Mouse (Mus musculus) adrenal gland, postnatal 25 days (tissue): ENCODE measurements around the gene Mrpl10. TPM values are rescaled to one million over a fixed set of nuclear protein-coding genes. Genes with fewer than 3 reads are reported as not detected.

Experiments
- DNase-seq: peaks from one replicate; pipeline ENCODE4 v3.0.0; 2021; ENCODE audit warnings: mixed read lengths
- microRNA-seq, 2 experiments: library from miRNA; unstranded; fragments of <30 nt; microRNA quantifications; one replicate each; pipeline ENCODE4 v1.2.0; 2021
- total RNA-seq: library from RNA; stranded (reverse); gene quantifications from 2 replicates; pipeline ENCODE4 v1.2.3, GENCODE M21; 2021

The Mrpl10 gene
- total RNA-seq, 1 experiment from 2014 or later = 129 TPM

DNA sequence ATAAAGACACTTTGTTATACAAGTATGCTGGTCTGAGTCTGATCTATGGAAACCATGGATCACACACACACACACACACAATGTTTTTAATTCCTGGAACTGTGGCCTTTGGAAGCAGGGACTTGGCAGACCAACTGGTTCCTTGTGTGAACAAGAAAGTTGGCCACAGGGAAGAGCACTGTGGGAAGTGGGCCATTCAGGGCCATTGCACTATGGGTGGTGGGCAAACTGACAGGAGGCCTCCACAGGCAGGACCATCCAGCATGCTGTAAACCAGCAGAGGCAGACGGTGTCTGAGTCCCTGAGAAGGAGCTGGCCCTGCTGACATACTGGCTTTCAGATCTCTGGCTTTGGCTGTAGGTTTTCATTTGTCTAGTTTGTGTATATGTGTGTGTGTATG lies 28.0 kb downstream of the Mrpl10 start:
- no peak for DNase-seq

DNA sequence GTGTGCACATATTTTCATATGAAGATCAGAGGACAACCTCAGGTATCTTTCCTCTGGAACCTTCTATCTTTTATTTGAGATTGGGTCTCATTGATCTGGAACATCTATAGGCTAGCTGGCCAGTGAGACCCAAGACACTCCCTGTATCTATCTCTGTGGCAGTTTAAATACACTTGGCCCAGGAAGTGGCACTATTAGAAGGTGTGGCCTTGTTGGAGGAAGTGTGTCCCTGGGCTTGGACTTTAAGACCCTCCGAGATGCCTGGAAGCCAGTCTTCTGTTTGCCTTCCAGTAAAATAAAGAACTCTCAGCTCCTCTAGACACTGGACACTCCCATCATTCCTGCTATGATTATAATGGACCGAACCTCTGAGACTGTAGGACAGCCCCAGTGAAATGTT lies 28.4 kb downstream of the Mrpl10 start:
- DNase-seq = no peak

DNA sequence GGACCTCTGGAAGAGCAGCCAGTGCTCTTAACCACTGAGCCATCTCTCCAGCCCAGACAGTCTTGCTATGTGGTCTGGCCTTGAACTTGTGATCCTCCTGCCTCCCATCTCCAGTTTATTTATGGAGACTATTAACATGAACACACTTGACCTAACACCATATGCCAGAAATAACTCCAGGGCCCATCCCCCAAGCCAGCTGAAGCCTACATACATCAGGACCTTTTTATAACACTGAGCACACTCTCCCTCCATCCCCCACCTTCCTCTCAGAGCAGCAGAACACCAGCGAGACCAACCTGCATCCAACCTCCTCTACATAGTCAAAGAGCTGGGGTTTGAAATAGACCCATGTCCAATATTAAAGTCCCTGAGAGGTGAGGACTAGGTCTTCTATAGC lies 29.8 kb downstream of the Mrpl10 start:
- no peak for DNase-seq

DNA sequence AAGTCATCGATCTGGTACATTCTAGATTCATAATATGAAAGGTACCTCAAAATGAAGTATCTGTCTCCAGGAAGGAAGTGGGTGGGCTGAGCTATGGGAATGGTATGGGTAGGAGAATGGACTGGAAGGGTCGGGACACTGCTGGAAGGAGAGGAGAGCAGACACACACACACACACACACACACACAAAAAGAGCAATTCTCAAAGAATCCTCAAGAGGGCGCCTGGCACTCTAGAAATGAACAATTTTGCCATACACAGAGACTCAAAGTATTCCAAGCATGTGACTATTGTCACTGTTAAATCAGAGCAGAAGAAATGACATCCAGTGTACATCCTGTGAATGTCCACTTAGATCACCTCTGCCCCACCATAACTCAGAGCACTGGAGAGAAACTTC lies 31.2 kb downstream of the Mrpl10 start:
- DNase-seq = no peak

DNA sequence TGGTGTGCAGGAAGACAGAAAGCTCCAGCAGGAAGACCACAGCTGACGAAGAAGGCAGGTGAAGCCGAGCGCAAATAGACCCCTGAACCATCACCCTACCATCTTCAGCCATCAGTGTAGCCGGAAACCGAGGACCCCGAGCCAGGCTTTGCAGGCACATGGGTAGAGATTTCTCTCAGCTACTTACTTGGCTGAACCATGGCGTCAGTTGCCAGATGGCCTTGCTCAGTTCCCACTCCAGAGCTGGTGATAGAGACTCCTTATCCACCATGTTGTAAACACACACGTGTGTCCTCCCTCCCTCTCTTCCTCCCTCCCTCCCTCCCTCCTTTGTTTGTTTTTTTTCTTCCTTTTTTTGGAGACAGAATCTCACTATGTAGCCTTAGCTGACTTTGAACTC lies 32.9 kb downstream of the Mrpl10 start:
- DNase-seq = no peak

DNA sequence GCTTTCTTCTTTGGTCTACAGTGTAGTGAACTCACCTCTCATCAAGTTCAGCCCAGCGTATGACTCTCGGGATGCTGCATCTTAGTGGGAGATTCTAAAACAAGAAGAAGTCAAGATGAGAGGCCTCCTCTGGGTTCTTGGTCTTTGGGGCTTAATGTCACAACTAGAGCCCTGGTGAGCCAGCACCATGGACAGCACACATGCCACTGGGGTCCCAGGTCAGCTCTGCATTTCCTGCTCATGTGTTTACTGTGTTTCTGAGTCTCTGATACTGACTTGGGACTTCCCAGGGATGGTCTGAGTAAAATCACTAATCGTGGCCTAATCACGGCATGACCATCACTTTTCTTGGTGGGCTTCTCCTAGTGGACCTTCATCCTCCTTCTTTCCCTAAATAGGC lies 37.4 kb downstream of the Mrpl10 start:
- no peak for DNase-seq

DNA sequence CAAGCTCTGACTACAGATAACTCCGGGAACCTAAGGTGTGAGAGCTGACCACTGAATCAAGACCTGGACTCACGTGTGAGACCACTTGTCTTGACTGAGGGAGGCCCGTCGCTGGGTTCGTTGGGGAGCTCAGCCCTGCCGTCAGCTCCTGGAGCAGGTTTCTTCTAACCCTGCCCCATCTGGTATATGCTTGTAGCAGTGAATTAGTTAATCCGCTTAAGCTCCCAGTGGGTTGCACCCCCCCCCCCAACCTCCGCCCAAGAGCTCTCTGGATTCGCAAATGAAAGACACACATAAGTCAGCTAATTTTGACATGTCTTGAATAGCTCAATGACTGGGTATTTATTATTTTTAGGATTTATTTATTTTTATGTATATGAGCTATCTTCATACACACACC lies 38.9 kb downstream of the Mrpl10 start:
- DNase-seq = no peak

DNA sequence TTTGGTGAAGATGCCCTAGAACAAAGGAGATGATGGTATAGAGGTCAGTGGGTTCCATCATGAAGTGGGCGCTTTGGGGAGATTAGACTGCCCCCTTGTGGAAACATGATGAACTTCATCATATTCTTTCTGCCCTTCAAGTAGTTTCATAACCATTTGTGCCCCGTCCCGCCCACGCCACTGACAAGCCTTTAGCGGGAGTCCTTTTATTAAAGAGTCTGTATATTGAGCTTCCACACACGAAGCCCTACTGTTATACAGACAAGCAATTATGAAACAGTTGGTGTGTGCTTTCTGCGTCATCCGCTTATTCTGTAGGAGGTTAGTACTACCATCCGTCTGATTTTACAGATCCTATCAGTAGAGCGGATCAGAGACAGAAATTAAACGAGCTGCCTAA lies 41.6 kb downstream of the Mrpl10 start:
- DNase-seq = peak; percentile 49

DNA sequence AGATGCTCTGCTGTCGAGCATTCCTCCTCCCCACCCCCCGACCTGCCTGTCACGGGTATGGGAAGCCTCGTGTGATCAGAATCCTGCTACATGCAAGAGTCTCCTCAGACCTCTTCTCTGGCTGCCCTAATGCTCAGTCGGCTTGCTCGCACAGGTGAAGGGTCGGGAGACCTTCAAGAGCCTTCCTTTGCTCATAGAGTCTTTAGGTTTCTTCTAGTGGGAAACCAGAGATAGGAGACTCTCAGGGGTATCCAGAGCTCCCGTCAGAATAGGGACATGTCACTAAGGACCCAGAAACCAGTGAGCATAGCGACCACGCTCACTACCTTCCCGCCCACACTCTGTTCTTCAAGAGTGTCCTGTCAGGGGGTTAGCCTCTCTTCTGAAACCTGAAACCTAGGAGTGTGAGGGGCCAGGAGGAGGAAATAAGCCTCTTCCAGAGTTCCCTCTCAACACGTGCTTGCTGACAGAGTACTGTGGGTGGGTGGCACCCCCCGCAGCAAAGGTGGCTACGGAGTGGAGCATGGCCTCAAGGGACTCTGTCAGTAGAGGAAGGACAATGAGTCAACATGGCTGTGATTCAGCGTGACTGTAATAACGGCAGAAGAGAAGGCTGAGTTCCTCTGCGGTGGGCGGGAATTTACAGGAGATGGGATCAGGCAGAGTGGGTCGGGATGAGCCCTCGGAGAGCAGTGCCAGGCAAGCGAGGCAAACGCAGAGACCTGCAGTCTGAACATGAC lies 42.2 kb downstream of the Mrpl10 start:
- DNase-seq = peak; percentile 48

DNA sequence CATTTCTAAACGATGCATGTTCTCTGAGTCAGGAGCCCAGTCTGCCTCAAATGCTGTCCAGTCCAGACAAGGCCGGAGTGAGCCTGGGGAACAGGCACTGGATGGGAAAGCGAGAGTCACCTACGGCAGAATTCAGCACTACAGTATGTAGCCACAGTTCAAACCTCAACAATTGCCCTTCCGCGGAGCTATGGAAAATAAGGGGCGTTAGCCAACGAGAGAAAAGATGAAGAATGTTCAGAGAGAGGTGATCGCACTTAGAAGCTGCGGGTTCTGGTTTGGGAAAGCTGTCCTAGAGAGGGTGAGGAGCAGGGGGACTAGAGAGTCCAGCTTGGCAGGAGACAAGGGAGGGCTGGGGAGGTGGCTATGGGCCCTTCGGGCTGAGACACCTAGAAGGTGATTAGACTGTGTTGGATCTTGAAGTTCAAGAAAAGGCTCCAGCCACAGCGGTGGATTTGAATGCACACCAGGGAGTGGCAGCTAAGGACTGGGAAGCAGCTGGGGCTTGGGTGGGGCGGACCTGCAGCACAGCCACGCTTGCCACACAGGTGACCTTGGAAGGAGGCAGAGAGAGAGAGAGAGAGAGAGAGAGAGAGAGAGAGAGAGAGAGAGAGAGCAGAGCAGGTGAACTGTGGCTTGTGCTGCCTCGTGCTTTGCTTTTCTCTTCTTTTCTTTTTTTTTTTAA lies 43.6 kb downstream of the Mrpl10 start:
- no peak for DNase-seq

DNA sequence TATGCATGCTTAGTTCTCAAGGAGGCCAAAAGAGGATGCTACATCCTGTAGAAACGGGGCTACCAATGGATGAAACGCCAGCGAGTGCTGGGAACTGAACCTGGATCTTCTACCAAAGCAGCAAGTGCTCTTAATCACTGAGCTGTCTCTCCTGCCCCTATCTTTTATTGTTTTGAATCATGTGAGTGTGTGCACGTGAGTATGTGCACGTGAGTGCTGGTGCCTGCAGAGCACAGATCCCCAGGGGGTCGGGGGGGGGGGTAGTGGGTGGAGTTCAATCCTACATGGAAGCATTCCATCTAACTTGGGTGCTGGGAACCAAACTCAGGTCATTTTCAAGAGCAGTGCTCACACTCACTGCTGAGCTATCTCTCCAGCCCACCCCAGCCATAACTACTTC lies 45.0 kb downstream of the Mrpl10 start:
- no peak for DNase-seq

DNA sequence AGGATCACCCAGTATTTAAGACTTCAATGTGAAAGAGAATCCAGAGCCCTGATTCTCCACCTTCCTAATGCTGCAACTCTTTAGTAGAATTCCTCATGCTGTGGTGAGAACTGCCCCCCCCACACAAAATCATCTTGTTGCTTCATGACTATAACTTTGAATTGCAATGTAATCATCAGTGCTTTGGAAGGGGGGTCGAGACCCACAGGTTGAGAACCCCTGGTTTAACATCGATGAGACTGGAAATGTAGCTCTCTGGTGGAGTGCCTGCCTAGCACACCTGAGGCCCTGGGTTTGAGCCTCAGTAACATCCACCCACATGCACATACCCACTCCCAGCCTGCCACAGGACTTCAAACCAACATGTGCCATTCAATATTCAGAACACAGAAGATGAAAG lies 53.2 kb downstream of the Mrpl10 start:
- DNase-seq = no peak

DNA sequence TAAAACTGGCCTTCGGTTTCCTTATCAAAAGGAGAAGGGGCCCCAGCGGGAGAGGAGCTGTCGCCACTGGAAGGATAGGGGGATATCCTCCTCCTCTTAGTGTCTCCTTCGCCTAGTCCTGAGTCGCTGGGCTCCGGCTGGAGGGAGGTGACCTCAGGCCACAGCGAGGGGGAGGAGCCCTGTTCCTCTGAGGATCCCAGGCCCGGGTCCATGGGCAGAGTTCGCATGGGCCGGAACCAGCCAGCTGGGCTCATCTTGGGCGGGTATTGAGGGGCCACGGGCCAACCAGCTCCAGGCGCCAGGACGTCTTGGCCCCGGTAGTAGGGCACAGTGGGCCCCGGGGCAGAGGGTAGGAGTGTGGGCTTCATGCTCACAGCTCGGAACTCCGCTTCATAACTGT lies 57.4 kb downstream of the Mrpl10 start:
- peak; percentile 23 for DNase-seq

Small RNA genes lying within 50 kb of the gene (microRNA-seq; reads per million reads assigned to microRNA genes)
- 0 to 1.4 reads per million in 2 experiments for gene Mir8103

Other genes with a start within 250 kb of the Mrpl10 start
- gene Nfe2l1, start 211.6 kb upstream of the Mrpl10 start, total RNA-seq = 492 and 601 TPM in 2 replicates
- 58.0 and 59.0 TPM in 2 replicates for gene Copz2, start 191.7 kb upstream of the Mrpl10 start, total RNA-seq
- 50.1 and 62.8 TPM in 2 replicates for gene Cdk5rap3, start 125.1 kb upstream of the Mrpl10 start, total RNA-seq
- 0.27 and 0.76 TPM in 2 replicates for gene Prr15l, start 113.5 kb upstream of the Mrpl10 start, total RNA-seq
- gene Pnpo, start 97.6 kb upstream of the Mrpl10 start, total RNA-seq = 32.0 and 36.3 TPM in 2 replicates
- 18.2 and 18.8 TPM in 2 replicates for gene Sp2, start 58.6 kb upstream of the Mrpl10 start, total RNA-seq
- gene Sp6, start 28.2 kb upstream of the Mrpl10 start, total RNA-seq = 0.33 and 0.39 TPM in 2 replicates
- gene Scrn2, start 11.6 kb upstream of the Mrpl10 start, total RNA-seq = 12.8 and 22.7 TPM in 2 replicates
- 1.0 and 1.4 TPM in 2 replicates for gene Lrrc46, start 153 bp upstream of the Mrpl10 start, total RNA-seq
- gene Osbpl7, start 9.1 kb downstream of the Mrpl10 start, total RNA-seq = 18.9 TPM in 2 replicates
- gene Tbx21, start 73.8 kb downstream of the Mrpl10 start, total RNA-seq = 0.39 TPM in 1 of 2 replicates, not detected in the other
- gene Tbkbp1, start 109.9 kb downstream of the Mrpl10 start, total RNA-seq = 11.1 and 12.7 TPM in 2 replicates
- gene Kpnb1, start 146.3 kb downstream of the Mrpl10 start, total RNA-seq = 116 and 120 TPM in 2 replicates
- gene Npepps, start 239.1 kb downstream of the Mrpl10 start, total RNA-seq = 109 and 110 TPM in 2 replicates